Mouse (Mus musculus) stomach, embryonic 16.5 days (tissue): ENCODE data around the gene Cxcr5. TPM values are rescaled to one million over a fixed set of nuclear protein-coding genes. Genes with fewer than 3 reads are reported as not detected.

ENCODE experiments used
- ATAC-seq: fragments of 200-750 bp; cut with Nextera tagmentation; 2 replicates; pipeline ENCODE4 v1.8.0; 2017; ENCODE audit warnings: moderate number of reproducible peaks, moderate TSS enrichment; ENCODE audit not compliant: insufficient read depth, low FRiP score
- H3K27ac ChIP-seq: fragments of 300-500 bp; sonication (generic); 2 replicates; pipeline ENCODE4 v1.5.1; 2014; ENCODE audit warnings: low read length
- H3K27me3 ChIP-seq: fragments of 300-500 bp; sonication (generic); 2 replicates; pipeline ENCODE4 v1.6.1; 2014; ENCODE audit warnings: low read length, control low read depth, mixed read lengths; ENCODE audit not compliant: control insufficient read depth, insufficient read depth
- H3K36me3 ChIP-seq: fragments of 300-500 bp; sonication (generic); 2 replicates; pipeline ENCODE4 v1.6.1; 2014; ENCODE audit warnings: low read length; ENCODE audit not compliant: control insufficient read depth, insufficient read depth
- H3K4me1 ChIP-seq: fragments of 300-500 bp; sonication (generic); 2 replicates; pipeline ENCODE4 v1.6.1; 2014; ENCODE audit warnings: low read length, control low read depth, mixed read lengths; ENCODE audit not compliant: control insufficient read depth, insufficient read depth
- H3K4me2 ChIP-seq: fragments of 300-500 bp; sonication (generic); 2 replicates; pipeline ENCODE4 v1.6.1; 2014; ENCODE audit warnings: low read depth, low read length, mixed read lengths
- H3K4me3 ChIP-seq: fragments of 300-500 bp; sonication (generic); replicated peaks from 2 replicates; pipeline ENCODE4 v1.5.1; 2014; ENCODE audit warnings: mild to moderate bottlenecking, low read length
- H3K9ac ChIP-seq: fragments of 300-500 bp; sonication (generic); 2 replicates; pipeline ENCODE4 v1.6.1; 2014; ENCODE audit warnings: low read length
- H3K9me3 ChIP-seq: fragments of 300-500 bp; sonication (generic); replicated peaks from 2 replicates; pipeline ENCODE4 v1.6.1; 2016; ENCODE audit warnings: low read length, control low read depth; ENCODE audit not compliant: control insufficient read depth
- WGBS: fragments of 180-500 bp; shearing (Covaris S2); extraction: QIAGEN DNeasy Blood & Tissue Kit; methylation state at CpG from one replicate; pipeline ENCODE4 v1.1.7; 2014; 5-methylcytosine and 5-hydroxymethylcytosine counted together
- polyA plus RNA-seq: library from polyadenylated mRNA; unstranded; fragments of >200 nt; fragmentation: Nextera tagmentation; extraction: Ambion mirVana; gene quantifications from 2 replicates; pipeline ENCODE4 v1.2.1, GENCODE M21; 2015

The Cxcr5 gene
- polyA plus RNA-seq, 1 experiment from 2014 or later, result 0.49 TPM

- peak; percentile 88 for ATAC-seq
- Histone ChIP-seq H3K4me1 (no peaks in the 10 kb centered on the region), H3K36me3 (no peaks in the 10 kb centered on the region), H3K4me3 (no peak overlapping the region), H3K27me3 (no peaks in the 10 kb centered on the region), H3K4me2 (no peak overlapping the region), H3K9ac (no peak overlapping the region), H3K9me3 (no peaks in the 10 kb centered on the region), H3K27ac (peak overlapping the region; percentile 64; the same call in 1 of the 2 replicates)
- WGBS, result 60% methylated on average over 8 of the region's 8 CpGs
These were observed 9.5 kb downstream of the Cxcr5 start for GRCm38 (mm10) chr9:44552161-44552560.

GRCm38 (mm10) chr9:44551138-44551537 lies 10.5 kb downstream of the Cxcr5 start:
- no peak overlapping the region for H3K4me2 ChIP-seq
- H3K9ac ChIP-seq, result no peak overlapping the region
- no peaks in the 10 kb centered on the region for H3K36me3 ChIP-seq
- no peaks in the 10 kb centered on the region for H3K27me3 ChIP-seq
- H3K4me3 ChIP-seq, result no peak overlapping the region
- whole genome bisulfite sequencing, result 76% methylated on average over 10 of the region's 10 CpGs
- no peaks in the 10 kb centered on the region for H3K9me3 ChIP-seq
- no peak for ATAC-seq
- no peak overlapping the region for H3K27ac ChIP-seq
- H3K4me1 ChIP-seq, result no peaks in the 10 kb centered on the region

GRCm38 (mm10) chr9:44548412-44549152 lies 13.1 kb downstream of the Cxcr5 start:
- 88% methylated on average over 8 of the region's 8 CpGs for WGBS
- Histone ChIP-seq H3K4me2 (no peak overlapping the region), H3K36me3 (no peaks in the 10 kb centered on the region), H3K9ac (no peak overlapping the region), H3K27me3 (no peaks in the 10 kb centered on the region), H3K9me3 (no peaks in the 10 kb centered on the region), H3K27ac (no peak overlapping the region), H3K4me3 (no peak overlapping the region), H3K4me1 (no peaks in the 10 kb centered on the region)
- ATAC-seq, result no peak

- H3K9ac ChIP-seq, result no peak overlapping the region
- no peaks in the 10 kb centered on the region for H3K27me3 ChIP-seq
- WGBS, result 71% methylated on average over 3 of the region's 3 CpGs
- no peak overlapping the region for H3K27ac ChIP-seq
- H3K4me1 ChIP-seq, result no peaks in the 10 kb centered on the region
- H3K4me3 ChIP-seq, result no peak overlapping the region
- no peaks in the 10 kb centered on the region for H3K36me3 ChIP-seq
- ATAC-seq, result no peak; the same call in 1 of the 2 replicates
- H3K4me2 ChIP-seq, result no peak overlapping the region
- H3K9me3 ChIP-seq, result no peaks in the 10 kb centered on the region
These were observed 16.7 kb downstream of the Cxcr5 start for GRCm38 (mm10) chr9:44544986-44545385.

DNA sequence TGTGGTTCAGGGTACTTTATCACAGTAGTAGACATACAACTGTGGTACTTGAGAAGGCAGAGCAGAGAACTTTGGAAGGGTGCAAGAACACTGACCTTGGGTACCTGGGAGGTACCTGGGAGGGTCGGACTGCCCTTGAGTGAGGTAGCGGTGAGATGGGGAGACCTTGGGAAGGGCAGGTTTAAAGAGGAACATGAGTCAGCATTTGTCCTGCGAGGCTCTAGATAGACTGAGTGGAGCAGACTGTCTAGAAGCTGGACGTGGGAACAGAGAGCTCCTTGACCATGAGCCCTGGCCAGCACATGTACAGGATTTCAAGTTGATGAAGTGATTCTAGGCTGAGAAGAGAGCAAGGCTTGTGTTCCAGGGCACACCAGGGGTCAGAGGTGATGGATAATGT lies 19.3 kb downstream of the Cxcr5 start:
- Histone ChIP-seq H3K4me3 (no peak overlapping the region), H3K4me2 (no peak overlapping the region), H3K4me1 (no peaks in the 10 kb centered on the region), H3K27me3 (no peaks in the 10 kb centered on the region), H3K9me3 (no peaks in the 10 kb centered on the region), H3K36me3 (no peaks in the 10 kb centered on the region), H3K9ac (no peak overlapping the region), H3K27ac (no peak overlapping the region)
- WGBS, result 66% methylated on average over 4 of the region's 4 CpGs
- no peak for ATAC-seq

- Histone ChIP-seq H3K4me3 (no peak overlapping the region), H3K4me1 (no peaks in the 10 kb centered on the region), H3K27ac (no peak overlapping the region), H3K27me3 (no peaks in the 10 kb centered on the region), H3K9ac (no peak overlapping the region), H3K36me3 (no peaks in the 10 kb centered on the region), H3K4me2 (no peak overlapping the region), H3K9me3 (no peaks in the 10 kb centered on the region)
- 78% methylated on average over 3 of the region's 3 CpGs for WGBS
- no peak for ATAC-seq
These were observed 21.0 kb downstream of the Cxcr5 start for GRCm38 (mm10) chr9:44540676-44541075.

DNA sequence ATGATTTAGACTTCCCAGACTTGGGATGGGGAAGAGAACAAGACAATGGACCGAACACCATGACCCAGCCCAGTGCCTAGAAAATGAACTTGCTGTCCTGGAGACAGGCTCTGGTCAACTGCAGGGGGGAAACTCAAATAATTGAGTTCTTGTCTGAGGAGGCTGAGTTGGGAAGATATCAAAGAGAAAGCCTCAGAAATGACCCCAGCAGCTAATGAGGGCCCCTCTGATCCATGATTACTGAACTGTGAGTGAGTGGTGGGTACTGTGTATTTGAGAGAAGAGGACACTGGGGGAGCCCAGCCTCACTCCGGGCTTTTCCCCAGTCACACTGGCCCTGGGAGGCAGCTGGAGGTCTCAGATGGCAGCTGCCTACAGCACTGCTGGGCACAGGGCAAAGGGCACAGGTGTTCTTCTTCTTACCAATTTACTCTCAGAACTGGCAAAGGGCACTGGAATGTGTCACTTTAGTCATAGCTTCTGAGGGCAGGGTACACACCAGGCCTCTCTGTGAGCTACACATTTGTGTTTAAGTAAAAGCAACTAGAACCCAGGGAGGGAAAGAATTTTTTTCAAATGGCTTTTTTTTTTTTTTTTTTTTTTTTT lies 21.8 kb downstream of the Cxcr5 start:
- no peak for ATAC-seq
- no peak overlapping the region for H3K4me3 ChIP-seq
- H3K4me2 ChIP-seq, result no peak overlapping the region
- H3K9me3 ChIP-seq, result no peaks in the 10 kb centered on the region
- 75% methylated on average over 2 of the region's 2 CpGs for WGBS
- no peak overlapping the region for H3K9ac ChIP-seq
- no peaks in the 10 kb centered on the region for H3K36me3 ChIP-seq
- no peaks in the 10 kb centered on the region for H3K4me1 ChIP-seq
- no peaks in the 10 kb centered on the region for H3K27me3 ChIP-seq
- no peak overlapping the region for H3K27ac ChIP-seq

DNA sequence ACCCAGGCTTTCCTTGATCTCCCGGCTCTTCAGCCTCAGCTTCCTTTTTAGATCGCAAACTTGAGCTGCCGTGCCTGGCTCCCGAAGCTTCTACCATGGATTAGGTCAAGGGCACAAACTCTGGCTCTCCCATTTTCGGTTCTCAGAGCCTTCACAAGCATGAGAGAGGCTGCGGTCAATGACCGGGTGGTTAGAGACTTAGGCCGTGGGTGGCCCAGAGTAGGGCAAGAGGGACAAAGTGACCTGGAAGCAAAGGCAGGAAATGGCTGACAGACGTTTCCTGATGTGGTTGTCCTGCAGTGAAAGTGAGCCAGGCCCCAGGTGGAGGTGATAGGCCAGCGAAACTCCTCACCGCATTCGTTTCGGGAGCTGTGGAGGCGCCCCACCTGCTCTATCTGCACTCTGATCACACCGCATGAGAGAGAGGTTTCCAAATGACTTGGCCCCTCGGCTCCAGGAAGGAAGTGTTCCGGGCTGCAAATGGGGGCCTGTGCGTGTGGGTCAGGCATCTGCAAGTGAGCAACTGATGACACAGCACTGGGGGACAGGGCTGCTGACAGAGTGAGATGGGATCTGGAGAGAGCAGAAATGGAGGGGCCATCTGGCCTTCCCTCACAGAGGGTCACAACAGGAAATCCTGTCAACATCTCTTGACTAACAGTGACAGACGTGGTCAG lies 23.9 kb downstream of the Cxcr5 start:
- Histone ChIP-seq H3K4me2 (no peak overlapping the region), H3K27me3 (no peaks in the 10 kb centered on the region), H3K4me3 (no peak overlapping the region), H3K36me3 (no peaks in the 10 kb centered on the region), H3K4me1 (no peaks in the 10 kb centered on the region), H3K9me3 (no peaks in the 10 kb centered on the region), H3K27ac (no peak overlapping the region), H3K9ac (no peak overlapping the region)
- 0 out of 2 replicates have a peak, but pooled peaks have one; percentile 21 for ATAC-seq
- WGBS, result 53% methylated on average over 19 of the region's 19 CpGs

- WGBS, result 80% methylated on average over 6 of the region's 6 CpGs
- Histone ChIP-seq H3K27me3 (no peaks in the 10 kb centered on the region), H3K27ac (no peak overlapping the region), H3K4me2 (no peak overlapping the region), H3K36me3 (no peaks in the 10 kb centered on the region), H3K4me1 (no peaks in the 10 kb centered on the region), H3K9ac (no peak overlapping the region), H3K4me3 (no peak overlapping the region), H3K9me3 (no peaks in the 10 kb centered on the region; the same call in 1 of the 2 replicates)
- no peak for ATAC-seq
These were observed 28.6 kb downstream of the Cxcr5 start for GRCm38 (mm10) chr9:44532991-44533580.
